Mouse (Mus musculus) spleen, postnatal 4 days (tissue): ENCODE data around the gene Tm6sf1.
A peak's percentile ranks its signal among the peaks of the same experiment; 100 is the strongest.
"Not testable (repeated sequence)": the region's sequence is repeated elsewhere in the genome, so short reads cannot be mapped to it uniquely, and the experiment has no call there.

Experiments used
- DNase-seq, 2 experiments: peaks; one replicate each; pipeline ENCODE4 v3.0.0; 2022; ENCODE audit warnings: low spot score in 2 of 2

Tm6sf1 gene

DNA sequence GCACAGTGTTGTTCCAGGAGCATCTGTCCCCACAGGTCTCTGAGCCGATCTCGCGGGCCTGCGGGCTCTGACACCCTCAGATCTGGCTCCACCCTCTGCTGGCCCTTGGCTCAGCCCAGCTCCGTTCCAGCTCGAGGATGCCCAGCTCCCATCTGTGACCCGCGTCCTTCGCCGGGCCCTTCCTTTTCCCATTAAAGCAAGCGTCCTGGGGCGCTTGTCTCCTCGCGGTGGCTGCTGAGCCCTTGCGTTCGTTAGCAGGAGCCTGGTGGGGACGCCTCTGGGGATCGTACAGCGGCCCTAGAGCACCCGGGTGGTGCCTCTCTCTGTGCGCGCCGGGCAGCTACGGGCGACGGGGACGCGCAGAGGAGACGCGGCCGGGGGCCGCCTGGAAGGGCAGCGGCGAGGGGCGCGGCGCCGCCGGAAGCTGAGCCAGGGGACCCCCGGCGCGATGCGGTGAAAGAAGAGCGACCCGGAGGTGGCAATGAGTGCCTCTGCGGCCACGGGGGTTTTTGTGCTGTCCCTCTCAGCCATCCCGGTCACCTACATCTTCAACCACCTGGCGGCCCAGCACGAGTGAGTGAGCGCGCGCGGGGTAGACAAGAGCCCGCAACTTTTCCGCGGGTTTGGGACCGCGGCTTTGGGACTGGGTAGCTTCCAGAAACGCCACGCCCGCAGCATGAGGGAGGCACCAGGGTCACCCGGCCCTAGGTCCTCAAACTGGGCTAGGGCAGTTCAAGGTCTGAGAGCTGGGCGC lies at the start of gene Tm6sf1:
Gene Tm6sf1, plus strand, starts transcription at position 34 of the 754 bp plus-strand sequence.
- DNase-seq = peak; percentile 43 to 74

DNA sequence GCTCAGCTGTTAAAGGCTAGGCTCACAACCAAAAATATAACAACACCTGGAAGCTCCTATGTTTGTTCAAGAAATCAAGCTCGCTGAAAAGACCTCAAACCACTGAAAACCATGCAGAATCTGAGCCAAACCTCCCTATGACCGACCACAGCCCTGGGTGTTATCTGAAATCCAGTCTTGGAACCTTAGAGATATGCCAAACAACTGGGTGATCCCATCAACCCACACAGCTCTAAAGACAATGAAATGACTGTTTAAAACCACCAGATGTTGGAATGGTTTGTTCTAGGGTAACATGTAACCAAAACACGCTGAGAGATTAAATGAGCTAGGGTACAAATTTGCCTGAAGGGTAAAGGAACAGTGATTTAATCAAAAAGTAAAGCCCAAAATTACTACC lies 33.9 kb upstream of the Tm6sf1 start:
- no peak for DNase-seq

DNA sequence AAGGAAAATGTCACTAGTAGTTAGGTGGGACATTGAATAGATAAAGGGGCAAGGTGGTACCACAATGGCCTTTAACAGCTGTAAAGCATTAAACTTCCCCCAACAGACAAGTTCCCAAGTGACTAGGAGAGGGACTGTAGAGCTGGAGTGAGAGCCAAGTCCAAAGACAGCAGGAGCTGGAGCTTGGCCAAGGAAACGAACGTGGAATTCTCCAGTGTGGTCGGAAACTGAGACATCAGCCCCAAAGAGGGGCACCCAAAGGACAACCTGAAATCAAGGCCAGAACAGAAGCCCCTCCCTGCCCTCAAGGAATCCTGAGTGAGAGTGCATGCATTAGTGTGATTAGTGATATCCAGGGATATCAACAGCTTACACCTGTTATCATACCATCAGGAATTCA lies 33.4 kb upstream of the Tm6sf1 start:
- DNase-seq = no peak

DNA sequence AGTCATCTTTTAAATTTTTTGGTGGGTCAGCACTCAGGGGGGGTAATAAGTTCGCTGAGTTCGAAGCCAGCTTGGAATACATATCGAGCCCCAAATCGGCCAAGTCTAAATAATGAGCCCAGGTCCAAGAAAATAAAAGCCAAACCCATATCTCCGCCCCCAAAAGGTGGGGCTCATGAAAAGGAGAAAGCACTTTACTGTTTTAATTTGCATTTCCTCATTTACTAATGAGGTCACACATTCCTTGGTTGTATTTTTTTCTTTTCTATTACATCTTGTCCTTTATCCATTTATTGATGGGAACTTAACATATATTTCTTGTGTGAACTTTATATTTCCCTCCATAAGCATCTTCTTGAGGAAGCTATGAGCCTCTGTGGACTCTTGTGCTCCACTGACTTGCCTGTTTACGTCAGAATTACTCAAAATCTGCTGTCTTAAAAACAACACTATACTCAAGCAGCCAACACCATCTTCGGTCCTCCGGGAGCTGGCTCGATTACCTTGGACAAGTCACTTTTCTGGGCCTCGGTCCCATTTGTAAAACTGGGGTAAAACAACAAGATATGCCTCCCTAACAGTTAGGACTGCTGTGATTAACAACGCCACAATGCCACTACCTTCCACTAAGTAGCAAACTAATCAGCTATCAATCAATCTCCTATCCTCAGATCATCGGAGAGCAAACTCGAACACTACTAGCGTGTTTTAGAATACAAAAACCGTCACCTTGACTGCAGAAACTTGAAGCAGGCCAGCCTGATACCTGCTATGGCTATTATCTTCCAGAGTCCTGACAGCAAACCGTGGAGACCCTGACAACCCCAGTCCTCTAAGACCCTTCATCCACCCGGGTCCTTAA lies 30.8 kb upstream of the Tm6sf1 start:
- no peak for DNase-seq

DNA sequence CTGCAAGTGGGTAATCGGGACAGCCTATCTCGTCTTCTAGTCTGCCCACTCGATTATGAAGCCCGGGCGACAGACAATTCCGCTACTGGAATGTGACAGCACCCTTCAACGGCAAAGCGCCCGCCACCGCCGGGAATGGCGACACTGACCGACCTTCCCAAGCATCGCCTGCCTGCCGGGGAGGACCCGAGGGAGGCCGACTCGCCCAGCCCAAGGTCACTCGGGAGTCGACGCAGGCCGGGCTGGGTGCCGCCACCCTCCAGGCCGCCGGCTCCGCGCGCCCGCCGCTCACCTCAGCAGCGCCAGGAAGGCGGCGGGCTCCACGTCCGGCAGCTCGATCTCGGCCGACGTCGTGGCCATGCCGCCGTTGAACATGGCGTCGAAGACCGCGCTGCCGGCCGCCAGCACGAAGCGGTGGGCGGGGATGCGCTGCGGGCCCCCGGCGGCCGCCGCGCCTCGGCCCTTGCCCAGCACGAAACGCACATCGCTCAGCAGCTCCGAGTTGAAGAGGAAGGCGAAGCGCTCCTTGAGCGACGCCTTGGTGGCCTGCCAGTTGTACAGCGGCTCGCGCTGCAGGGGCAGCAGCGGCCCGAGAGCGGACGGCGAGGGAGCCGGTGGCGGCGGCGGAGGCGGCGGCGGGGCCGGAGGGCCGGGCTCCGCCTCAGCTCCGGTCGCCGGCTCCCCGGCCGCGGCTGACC lies 30.0 kb upstream of the Tm6sf1 start:
- DNase-seq = peak; percentile 58 to 83

DNA sequence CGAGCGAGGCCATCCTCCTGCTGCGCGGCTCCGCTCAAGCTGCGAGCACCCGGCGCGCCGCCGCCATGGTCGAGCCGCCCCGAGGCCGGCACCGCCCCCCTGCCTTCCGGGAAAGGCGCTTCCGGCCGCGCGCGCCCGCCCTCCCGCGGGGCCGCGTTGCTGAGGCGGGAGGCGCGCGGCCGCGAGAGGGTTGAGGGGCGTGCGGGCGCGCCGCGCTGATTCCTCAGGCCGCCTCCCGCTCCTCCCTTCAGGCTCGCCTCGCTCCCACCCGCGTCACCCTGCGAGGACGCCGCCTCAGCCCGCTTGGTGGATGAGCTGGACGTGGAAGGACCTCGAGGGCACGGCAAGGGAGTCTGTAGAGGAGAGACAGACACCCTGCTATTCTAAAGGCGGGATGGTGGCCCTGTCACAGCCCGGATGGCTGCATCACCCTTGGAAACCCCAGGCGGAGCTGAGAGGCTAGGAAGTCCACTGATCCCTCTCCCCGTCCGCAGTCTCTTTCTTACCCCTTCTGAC lies 29.4 kb upstream of the Tm6sf1 start, which contains the start of gene Btbd1:
Gene Btbd1, minus strand, starts transcription at position 53 of the 516 bp plus-strand sequence.
- peak; percentile 82 to 92 for DNase-seq

DNA sequence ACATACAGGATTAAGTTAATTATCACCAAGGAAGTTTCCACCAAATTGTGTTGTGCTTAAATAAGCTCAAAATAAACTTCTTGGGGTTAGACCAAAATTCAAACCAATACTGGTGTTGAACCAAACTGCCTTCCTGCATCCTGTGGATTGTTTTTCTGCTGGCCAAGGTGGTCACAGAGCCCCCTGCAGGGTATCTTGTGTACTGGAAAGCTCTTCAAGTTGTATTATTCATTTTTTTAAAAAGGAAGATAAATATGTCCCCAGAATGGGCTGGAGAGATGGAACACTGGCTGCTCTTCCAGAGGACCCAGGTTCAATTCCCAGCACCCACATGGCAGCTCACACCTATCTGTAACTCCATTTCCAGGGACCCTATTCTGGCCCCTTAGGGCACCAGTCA lies 24.0 kb upstream of the Tm6sf1 start:
- DNase-seq = no peak

DNA sequence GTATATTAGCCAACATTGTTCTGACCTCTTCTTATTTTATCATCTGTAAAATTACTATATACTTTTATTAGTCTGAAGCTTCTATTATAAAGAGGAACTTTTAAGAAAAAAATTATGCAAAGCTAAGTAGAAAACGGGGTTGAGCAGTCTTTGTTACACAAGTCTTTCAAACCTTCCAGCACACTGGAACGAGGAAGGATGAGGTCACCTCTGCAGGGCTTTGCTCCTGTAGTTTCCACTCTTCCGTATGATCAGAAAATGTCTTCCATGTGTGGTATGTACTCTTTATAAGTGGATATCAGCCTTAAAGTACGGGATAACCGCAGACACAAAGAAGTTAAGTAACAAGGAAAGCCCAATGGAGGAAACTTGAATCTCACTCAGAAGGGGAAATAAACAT lies 23.4 kb upstream of the Tm6sf1 start:
- no peak for DNase-seq

DNA sequence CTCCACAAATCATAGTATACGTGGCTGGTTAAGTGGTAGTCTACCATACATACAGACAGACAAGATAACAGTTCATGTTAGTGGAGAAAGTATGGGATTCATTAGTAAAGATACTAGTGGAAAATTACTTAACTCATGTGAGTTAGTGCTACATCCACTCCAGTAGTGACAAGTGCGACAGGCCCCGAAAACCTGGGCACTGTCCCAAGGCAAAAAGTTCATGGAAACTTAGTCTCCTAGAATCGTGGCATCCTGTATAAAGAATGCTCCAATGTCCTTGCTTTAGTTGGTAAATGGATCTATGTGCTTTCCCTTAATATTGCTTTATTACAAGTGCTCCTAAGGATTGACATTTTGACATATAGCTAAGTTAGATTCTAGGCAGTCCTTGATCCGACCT lies 21.0 kb upstream of the Tm6sf1 start:
- DNase-seq = not testable (repeated sequence)

DNA sequence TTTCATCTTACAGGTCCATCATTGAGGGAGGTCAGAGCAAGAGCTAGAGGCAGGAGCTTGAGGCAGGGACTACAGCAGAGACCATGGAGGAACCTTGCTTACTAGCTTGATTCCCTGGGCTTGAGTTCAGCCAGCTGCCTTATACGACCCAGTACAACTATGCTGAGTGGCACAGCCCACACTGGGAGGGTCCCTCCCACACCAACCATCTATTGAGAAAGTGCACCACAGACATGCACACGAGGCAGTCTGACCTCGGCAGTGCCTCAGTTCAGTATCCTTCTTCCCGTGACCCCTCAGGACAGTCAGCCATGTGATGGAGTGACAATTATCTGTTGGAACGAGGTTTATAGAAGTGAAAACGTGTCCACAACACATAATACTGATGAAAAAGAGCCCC lies 19.1 kb upstream of the Tm6sf1 start:
- no peak for DNase-seq

DNA sequence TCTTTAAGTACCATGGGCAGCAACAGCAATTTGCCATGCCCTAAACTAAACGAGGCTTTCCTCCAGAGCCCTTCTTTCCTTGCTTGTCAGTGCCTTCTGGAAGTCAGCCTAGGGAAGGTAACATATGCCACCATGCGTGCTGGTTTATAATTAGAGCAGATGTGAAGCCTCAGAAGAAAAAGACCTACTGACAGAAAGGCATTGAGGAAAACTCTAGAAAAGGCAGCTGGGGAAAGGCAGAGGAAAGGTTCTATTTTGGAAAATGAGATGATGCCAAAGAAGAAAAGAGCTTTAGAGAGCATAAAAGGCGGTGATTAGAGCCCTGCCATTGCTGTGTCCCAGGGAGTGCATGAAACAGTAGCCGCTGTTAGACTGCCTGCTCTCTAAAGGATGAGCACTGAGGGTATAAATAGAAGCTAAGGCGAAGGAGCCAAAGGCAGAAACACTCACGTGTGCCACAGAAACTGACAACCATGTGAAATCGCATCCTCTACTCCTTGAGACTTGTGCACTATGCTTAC lies 18.1 kb upstream of the Tm6sf1 start:
- DNase-seq = no peak

DNA sequence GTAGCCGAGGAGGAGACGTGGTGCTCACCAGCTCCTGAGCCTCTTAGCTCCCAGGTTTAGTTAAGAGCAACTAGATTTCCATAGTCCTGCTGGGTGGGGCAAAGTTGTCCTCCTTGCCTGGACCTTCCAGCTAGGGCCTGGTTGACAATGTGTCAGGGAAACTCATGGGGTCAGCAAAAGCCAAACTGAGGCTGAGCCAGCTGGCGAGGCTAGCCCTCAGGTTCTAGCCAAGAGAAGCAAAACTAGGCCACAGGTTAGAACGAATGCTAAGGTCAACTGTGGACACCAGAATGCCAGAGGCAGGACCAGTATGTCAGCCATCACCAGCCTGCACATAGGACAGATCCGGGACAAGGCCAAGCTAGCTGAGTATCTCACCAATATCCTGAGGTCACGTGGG lies 17.4 kb upstream of the Tm6sf1 start:
- no peak for DNase-seq

DNA sequence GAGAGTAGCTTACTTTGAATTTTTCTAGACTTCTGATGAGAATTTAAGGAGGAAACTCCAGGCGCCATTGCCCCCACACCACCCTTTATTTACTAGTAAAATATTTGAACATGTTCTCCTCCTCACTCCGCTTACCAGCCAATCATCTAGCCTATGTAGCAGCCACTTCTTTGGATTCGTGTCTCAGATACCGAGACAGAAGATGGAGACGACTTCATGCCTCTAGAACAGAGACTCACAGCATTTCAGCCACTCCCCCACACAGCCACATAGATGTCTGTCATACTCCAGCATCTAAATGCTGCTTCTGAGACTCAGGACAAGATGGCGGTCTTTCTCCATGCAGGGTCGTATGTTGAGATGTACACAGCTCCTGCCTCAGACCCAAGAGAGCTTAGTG lies 16.7 kb upstream of the Tm6sf1 start:
- DNase-seq = no peak

DNA sequence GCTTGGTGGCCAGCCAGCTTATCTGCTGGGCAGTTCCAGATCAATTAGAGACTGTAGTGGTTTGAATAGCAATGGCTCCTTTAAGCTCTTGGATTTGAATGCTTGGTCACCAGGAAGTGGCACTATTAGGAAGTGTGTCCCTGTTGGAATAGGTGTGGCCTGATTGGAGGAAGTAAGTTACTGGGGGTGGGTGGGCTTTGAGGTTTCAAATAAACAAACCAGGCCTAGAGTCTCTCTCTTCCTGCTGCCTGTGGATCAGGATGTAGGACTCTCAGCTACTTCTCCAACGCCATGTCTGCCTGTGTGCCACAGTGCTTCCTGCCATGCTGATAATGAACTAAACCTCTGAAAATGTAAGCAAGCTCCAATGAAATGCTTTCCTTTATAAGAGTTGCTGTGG lies 15.8 kb upstream of the Tm6sf1 start:
- no peak for DNase-seq

DNA sequence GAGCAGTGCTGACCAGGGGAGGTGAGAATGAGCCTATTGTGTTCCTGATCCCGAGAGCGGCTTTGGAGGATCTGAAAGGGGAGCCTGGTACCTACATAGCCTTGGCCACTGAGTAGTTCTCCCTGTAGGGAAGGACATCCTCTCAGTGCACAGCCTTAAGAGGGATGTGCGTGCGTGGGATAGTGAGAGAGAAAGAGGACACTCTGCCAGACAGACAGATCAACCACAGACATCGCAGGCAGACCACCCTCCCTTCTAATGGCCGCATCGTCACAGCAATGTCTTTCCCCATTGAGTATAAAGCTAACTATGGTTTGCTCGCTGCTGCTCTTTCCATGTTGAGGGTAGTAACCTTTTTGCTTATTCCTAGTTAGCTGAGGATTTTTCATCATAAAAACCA lies 14.9 kb upstream of the Tm6sf1 start:
- peak in 1 of 2 experiments; percentile 52 for DNase-seq

DNA sequence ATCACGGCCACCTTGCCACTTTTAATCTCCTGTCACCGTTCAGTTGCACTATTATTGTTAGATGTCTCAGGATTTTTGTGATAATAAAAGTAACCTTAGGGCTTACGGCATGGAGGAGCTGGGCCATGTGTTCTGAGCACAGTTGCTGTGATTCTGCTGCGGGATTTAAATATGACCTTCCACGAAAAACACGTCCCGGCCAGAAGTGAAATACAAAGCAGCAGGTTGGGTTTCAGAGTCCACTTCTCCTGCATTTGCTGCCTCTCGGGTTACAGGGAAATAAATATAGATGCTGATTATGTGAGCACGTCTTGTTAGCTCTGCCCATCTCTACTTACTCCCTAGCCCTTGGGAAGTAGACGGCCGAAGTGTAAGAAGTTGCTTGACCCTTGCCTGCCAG lies 14.0 kb upstream of the Tm6sf1 start:
- DNase-seq = no peak

DNA sequence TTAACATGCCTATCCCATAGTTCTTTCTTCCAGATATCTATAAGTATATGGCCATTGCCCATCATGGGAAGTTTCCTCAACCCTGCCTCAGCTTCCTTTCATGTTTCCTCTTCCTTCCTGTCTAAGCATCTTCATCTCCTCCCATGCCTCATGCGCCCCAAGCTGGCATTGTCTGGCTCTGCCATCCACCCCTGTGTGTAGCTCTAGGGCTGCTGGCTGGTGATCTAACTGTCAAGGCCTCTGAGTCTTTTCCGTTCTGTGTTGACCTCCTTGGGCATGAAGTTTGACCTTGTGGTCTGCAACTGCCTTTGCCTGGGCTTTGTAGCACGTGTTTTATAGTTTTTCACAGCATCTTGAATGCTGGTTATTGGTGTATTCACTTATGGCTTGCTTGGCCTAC lies 13.5 kb upstream of the Tm6sf1 start:
- peak in 1 of 2 experiments; percentile 51 for DNase-seq

DNA sequence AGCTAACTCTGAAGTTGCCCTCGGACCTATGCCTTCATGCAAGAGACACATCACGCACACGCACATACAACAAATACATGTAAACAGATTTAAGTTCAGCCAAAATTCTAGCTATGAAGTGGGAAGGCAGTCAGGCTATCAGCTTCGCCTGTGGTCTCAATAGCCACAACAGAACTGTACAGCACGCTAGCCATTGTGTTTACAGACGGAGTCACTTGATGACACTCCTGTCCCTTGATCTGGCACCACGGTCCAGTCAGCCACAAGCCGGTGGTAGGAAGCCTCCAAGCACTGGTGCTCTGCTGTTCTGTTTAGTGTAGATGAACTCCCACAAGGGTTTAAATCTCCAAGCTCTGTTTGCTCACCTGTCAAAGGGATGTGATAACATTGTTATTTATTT lies 12.8 kb upstream of the Tm6sf1 start:
- no peak for DNase-seq

DNA sequence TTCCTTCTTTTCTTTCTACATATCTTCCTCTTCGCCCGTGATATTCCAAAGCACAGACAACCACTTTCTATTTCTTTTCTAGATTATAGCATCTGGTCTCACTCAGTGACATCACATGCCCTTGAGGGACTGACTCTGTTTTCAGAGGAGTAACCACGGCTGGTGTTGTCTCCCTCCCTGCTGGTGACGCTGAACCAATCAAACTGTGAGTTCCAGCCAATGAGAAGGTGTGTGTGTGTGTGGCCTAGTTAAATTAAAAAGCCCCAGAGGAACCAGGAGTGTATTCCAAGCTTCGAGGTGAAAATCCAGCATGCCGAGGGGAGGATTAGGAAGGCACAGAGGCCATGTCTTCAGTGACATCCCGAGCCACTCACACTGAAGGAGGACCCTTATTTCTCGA lies 11.8 kb upstream of the Tm6sf1 start:
- no peak for DNase-seq

DNA sequence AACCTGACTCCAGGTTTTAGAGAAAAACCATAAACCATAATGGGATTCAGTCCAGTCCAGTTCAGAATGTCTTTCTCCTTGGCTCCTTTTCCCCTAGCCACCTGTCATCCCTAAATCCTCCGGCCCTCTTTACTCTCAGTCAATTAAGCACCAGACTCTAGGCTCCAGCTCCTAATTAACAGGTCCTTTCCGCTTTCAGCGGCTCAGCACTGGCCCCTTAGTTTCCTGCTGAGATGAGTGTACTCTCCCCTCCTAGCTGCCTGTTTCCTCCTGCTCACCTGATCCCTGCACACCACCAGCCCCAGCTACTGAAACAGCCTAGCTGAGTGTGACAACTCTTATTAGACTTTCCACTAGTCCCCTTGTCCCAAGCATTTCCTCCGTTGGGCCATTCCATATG lies 11.0 kb upstream of the Tm6sf1 start:
- DNase-seq = peak in 1 of 2 experiments; percentile 58

DNA sequence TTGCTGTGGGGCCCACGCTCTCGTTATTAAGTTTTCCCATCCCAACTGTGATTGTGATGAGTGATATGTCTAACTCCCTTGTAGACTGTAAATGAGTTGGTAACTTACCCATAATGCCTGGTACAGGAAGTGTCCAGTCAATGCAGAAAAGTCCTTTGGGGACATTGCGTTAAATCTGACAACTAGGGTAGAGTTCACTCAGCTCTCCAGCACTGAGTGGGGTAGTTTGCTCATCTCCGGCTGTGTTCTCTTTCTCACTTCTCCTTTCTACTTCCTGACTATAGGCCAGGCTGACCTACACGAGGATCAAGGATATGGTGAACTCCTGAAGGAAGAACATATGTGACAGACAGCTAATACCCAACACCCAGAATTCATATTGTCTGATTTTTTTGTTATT lies 9.6 kb upstream of the Tm6sf1 start:
- no peak for DNase-seq

DNA sequence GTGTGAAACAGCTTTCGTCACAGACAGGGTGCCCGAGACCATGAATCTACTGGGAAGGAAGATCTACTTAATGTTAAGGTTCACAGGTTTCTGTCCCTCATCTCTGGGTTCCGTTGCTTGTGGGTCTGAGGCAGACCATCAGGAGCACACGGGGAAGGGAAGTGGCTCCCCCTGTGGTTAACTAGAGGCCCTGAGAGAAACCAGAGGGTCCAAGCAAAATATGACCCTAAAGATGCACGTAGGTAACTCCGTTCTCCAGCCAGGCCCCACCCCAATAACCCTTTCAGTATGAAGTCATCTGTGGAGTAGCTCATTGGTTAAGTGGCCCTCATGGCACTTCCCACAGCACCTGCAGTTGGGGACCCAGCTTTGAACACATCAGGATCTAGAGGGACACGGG lies 9.2 kb upstream of the Tm6sf1 start:
- DNase-seq = no peak
